16 mouse cellular contexts compared by ENCODE assay signal in genomic region chr13:97493836-97494235, GRCm38 (mm10).
"Had no signal": no experiment of that assay in that cellular context is flagged by ENCODE, and none has a peak within 500 bp of the region (broad histone marks: within the 10 kb centered on the region; RNA-seq: fewer than 3 reads in every experiment).

No protein-coding gene starts in this region.

- DNase-seq: lung, postnatal 10 days; lung, postnatal 4 days; retina, postnatal 1 day; right cerebral cortex, adult 18-20 months; right cerebral cortex, postnatal 25 days; right cerebral cortex, postnatal 4 days; thymus, adult 18-20 months; thymus, postnatal 14 days; thymus, postnatal 36 days had no signal

- H3K27ac ChIP-seq: midbrain, embryonic 10.5 days; midbrain, embryonic 13.5 days; neural tube, embryonic 13.5 days; neural tube, embryonic 15.5 days had no signal

- ATAC-seq: midbrain, embryonic 16.5 days had no signal

- H3K27me3 ChIP-seq: midbrain, embryonic 13.5 days; neural tube, embryonic 13.5 days; neural tube, embryonic 15.5 days had no signal

- H3K36me3 ChIP-seq: midbrain, embryonic 10.5 days; midbrain, embryonic 13.5 days; neural tube, embryonic 13.5 days; neural tube, embryonic 15.5 days had no signal

- H3K4me3 ChIP-seq: midbrain, embryonic 10.5 days; midbrain, embryonic 13.5 days; myocyte; neural tube, embryonic 13.5 days; neural tube, embryonic 15.5 days had no signal

- H3K9me3 ChIP-seq: midbrain, embryonic 10.5 days; midbrain, embryonic 13.5 days; neural tube, embryonic 13.5 days; neural tube, embryonic 15.5 days had no signal

- H3K4me2 ChIP-seq: lung, embryonic 14.5 days; midbrain, embryonic 13.5 days; neural tube, embryonic 13.5 days; neural tube, embryonic 15.5 days had no signal

- H3K9ac ChIP-seq: lung, embryonic 14.5 days; midbrain, embryonic 13.5 days; neural tube, embryonic 13.5 days; neural tube, embryonic 15.5 days had no signal
